Mouse (Mus musculus) natural killer cell, adult 2 months (primary cell): Measurements from ENCODE around the gene Tmem104.

Experiments
- DNase-seq, 2 experiments: peaks; one replicate each; pipeline ENCODE4 v3.0.0; 2022; ENCODE audit warnings: low spot score in 2 of 2

Tmem104 gene

DNA sequence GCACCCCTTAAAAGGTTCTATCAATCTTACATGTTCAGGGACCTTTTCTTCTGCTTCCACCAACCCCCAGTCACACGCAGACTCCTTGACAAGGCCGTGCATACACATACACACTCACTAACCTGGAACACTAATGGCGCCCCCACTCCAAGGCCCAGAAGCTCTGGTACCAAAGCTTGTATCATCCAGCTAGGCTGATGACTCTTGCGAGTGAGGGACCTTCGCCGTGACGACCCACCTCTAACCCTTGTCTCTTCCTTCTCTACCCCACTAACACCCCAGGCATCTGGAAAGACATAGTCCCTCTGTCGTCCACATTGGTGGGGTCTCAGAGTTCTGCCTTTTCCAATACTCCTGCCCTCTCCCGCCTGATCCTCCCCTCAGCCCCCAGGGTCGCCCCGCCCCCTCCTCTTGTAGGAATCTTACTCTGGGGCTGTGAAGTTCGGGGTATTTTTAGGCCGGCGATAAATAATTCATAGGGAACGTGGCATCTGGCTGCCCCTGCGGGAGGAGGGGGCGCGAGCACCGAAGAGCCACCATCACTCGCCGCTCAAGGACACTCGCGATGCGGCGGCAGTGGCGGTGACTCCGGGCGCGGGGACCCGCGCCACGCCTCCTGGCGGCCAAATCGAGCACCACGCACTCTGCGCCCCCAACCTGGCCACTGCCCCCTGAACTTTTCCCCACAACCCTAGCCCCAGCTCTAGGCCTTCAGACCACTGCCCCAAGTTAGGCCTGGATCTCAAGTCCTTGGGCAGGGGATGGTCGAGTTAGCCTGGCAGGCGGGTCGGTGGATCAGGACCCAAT, 77.8 kb downstream of the Tmem104 start:
- no peak for DNase-seq

DNA sequence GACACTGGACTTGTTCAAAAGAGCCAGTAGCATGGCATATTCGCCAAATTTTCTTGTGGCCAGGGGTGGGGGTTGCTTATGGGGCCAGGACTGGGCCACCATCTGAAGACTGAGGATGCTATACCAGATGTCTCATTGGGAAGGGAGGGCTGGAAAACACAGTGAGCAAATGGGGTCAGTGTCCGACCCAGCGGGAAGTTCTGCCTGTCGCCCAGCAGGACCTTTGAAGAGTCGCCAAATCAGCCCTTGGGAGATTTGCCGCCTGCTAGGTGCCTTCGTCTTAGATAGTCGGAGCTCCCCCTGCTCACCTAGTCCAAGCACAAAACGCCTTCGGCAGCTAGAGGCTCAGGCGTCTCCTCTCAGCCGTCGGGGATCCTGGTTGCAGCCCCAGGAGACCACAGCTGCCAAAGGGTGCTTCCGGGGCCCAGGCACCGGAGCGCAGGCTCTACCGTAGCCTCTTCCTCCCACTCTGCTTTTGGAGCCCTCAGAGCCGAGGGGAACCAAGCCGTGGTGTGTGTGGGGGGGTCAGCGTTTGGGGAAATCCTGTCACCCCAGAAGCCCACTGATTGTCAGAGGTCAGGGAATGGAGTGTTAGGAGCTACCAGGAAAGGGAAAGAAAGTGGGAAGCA, 78.6 kb downstream of the Tmem104 start:
- no peak for DNase-seq

DNA sequence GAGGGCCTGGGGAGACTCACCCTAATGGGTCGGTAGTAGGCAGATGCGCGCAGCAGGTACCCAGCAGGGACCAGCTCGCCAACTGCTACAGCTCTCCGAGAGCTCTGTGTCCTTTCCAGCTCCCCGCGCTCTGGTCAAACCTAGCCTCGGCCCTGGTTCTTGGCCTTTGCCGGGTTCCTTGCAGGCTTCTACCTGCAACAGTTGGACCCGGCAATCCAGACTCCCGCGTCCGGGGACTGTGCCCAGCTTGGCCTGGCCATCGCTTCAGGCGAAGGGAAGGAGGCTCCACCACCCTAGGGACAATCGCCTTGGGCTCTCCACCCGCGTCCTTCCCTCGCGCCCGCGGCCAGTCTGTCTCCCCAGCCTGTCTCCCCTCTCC, 79.1 kb downstream of the Tmem104 start:
- DNase-seq = no peak

DNA sequence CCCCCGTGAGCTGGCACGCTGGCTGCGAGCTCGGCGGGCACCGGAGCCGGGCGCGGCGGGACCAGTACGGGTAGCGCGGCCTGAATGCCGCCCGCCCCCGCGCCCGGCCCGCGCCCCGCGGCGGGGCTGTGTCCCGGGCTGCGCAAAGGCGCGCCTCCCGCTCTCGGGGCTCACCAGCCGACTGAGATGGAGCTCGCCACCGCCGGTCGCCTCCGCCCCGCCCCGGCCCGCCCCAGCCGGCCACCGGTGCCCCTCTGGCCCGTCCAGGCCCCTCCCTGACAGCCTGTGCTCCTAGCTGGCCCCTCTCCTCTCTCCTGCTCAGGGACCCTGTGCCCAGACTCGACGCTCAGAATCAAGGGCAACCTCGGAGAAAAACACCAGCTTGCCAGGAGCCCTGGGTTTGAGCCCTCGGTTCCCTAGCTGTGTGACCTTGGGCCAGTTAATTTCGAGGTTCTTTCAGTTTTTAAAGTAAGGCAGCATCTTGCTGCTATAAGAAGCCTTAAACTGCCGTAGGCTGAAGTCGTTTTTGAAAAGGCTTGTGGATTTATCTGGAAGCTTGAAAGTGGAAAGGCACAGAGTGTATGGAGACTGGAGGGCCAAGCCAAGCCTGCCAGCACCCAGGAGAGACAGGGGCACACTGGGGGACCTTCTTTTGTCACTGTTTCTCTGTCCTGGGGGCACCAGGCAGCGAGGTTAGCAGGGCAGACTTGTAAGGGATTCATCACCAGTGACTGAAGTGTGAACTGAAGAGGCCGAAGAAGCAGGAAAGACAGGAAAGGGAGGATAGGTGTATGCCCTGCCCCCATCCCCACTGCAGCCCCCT, 80.0 kb downstream of the Tmem104 start, which contains the start of gene Grin2c:
Grin2c (minus strand) TSS at position 183 of the 823 bp plus-strand sequence.
- no peak for DNase-seq

DNA sequence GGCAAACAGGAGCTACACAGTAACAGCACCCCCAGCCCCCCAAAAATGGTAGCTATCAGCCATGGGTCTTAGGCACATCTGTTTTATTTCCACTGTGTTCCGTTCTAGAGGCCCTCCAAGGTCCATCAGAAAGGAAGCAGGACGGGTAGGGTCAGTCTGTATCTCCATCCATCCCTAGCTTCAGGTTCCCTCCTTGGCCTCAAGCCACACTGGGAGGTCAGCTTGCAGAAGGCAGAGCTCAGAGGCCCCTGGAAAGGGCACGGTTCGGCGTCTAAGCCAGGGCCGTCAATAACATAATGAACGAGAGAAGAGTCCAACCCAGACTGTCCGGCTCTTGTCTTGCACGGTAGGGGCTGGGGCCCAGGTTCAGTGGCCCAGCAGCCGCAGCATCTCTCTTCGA, 80.7 kb downstream of the Tmem104 start:
- no peak for DNase-seq

DNA sequence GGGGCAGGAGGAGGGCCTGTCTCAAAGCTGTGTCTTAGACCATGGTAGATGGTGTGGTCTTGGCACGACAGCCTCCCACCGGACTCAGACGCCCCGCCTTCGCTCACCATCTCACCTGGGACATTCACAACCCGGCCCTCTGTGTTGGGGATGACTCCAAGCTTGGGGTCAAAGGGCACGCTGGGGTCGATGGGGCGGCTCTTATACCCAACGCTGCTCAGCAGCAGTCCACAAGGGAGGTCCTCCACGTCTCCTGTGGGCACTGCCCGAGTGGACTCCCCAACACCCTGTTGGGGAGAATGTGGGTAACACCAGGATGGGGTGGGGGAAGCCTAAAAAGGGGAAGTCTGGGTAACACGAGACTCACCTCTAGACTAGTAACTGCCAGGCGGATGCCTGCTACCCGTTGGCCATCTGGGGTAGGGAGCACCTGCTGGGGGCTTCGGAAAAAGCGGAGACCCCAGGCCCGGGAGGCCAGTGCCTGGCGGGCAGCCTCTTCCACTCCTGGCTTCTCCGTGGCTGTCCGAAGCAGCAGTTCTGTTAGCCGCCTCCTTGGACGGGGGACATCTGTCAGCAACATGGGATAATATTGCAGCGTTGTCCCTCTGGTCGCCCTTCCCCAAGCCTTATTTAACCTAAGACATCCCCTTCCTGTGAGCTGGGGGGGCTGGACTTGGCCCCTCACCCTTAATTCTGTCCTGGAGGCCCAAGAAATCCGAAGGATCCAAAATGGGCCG, 82.2 kb downstream of the Tmem104 start:
- DNase-seq = no peak

DNA sequence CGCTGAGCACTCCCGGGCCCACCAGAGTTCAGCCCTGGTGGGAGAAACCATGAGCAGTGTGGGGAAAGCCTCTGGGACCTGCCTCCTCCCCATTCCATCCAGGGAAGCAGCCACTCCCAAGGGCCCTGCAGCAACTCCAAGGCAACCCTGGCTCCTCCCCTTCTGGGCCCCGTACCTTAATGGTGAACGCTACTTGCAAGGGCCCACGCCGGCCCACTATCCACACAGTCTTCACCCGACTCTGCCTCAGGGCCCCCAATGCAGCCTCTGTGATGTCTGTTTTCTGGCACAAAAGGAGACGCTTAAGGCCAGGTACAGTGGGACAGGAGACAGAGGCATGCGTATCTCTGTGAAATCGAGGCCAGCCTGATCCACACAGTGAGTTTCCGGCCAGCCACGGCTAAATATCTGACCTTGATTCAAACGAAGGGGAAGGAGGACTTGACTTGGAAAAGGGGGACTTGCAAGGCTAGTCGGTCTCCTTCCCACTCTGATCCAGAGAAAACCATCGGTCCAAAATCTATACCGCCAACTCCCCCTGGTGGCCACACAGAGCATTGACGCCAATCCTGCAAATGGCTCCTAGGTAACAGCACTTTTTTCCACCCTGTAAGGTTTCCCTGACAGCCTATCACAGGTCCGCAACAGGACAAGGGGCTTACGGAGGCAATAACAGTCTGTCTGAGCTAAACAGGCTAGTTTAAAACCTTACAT, 83.0 kb downstream of the Tmem104 start:
- DNase-seq = peak; percentile 45 to 46

DNA sequence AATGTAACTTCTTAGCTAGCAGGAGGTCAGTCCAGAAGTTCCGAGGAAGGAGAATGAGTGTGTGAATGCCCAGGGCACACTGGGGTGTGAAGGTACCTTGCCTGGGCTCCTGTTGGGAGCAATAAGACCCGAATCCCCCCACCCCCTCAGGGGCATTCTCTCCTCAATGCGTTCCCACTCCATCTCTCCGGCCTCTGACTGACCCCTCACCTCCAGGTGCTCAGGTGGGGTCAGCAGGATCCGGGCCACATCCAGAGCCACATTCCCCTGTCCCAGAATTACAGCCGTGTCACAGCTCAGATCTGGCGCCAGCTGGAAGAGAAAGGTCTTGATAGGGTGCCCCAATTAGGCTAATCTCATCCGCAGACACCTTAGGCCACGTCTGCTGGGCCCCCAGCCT, 83.8 kb downstream of the Tmem104 start:
- DNase-seq = no peak

DNA sequence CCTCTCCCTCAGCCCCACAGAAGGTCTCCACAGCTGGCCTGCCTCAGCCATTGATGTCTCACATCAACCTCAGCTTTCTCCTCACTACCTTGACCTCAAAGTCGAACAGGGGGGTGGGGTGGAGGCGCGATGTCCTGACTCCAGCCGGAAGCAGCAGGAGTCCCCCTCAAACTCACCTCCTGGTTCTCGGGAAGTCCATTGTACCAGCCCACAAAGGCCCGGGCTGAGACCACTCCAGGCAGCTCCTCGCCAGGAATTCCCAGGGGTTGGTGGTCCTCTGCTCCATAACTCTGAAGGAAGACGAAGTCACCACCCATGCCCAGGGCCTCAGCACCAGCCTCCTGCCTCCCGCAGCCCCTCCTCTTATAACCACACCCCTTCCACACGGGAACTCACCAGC, 84.2 kb downstream of the Tmem104 start:
- no peak for DNase-seq

DNA sequence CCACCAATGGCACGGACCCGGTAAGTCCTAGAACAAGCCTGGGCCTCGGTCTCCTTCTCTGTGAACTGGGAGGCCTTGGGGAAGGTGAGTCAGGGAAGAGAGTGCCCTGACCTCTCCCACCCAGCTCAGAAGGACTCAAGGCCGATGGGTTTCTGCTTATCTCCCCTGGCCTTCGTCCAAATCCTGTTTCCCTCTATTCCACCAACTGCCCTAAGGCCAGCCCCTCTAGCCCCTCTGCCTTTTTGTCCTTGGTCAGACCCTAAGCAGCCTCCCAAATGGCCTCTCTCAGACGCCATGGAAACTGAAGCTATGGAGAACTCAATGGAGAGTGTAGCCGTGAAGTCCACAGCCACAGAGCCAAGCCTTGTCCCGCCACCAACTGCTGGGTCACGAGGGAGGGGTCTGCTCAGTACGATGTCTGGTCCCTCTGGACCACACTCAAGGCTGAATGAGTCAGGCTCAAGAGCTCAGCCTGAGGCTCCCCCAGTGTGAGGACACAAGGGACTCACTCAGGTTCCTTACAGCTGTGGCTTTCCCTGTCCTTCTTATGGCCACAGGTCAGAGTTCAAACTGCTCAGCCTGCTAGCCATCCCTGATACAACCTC, 85.7 kb downstream of the Tmem104 start:
- DNase-seq = no peak

DNA sequence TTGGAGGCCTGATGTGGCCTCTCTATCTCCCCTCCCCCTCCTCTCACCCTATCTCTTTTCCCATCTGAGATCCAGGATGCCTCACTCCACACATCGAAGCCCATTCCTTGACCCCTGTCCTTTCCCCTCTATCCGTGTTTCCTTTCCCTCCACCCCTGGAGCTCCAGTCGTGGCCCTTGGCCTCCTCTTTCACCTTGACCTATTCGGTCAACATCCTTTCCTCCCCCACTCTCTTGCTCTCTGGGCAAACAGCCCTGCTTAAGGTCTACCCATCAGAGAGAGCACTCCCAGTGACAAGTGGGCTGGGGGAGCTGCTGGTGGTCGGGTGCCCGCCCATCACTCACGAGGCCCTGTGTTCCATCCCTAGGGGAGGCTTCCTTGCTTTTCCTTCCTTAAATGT, 86.4 kb downstream of the Tmem104 start:
- no peak for DNase-seq

DNA sequence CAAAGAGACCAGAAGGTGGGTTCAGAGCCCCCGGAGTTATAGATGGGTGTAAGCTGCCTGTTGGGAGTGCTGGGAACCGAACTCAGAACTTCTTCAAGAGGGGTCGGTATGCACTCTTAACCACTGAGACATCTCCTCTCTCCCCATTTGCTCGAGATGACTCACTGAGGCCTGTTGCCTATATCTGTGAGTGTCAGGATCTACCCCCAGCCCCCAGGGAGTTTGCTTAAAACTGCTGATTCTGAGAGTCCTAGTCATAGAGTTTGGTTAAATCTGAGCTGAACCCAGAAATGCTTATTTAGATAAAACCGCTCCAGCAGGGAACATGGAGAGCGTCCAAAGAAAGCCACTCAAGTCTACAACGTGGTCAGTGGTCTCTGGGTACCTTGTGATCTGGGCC, 86.9 kb downstream of the Tmem104 start:
- DNase-seq = no peak

DNA sequence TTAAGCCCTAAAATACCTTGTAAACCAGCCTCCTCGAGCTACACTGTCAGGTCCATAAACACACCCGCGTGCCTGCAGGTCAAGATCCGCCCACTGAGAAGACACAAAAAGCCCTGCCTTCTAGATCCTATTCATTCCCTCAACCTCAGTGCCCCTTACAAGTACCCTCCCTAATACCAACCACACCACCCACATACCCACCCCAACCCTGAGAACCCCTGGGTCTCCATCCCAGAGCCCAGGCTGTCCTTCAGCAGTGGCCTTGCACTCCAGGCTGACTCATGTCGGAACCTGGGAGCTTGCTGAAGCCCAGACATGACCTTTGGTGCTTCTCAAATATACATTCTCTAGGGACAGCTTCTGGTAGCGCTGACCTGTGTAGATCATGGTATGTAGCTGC, 87.5 kb downstream of the Tmem104 start:
- DNase-seq = no peak

DNA sequence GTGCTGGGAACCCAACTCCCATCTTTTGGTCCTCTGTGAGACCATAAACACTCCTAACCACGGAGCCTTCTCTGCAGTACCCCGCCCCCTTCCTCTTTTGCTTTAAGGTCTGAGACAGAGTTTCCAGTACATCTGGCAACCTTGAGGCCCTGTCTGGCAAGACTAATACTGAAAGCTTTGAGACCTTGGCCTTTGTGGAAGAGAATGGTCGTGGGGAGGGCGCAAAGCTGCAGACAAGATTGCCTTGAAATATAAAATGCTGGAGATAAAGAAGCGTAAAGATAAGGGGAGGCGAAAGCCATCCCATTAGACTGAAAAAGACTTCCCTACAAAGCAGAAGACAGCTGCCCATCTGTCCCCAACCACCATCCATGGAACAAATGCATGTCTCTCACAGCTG, 88.2 kb downstream of the Tmem104 start:
- no peak for DNase-seq

DNA sequence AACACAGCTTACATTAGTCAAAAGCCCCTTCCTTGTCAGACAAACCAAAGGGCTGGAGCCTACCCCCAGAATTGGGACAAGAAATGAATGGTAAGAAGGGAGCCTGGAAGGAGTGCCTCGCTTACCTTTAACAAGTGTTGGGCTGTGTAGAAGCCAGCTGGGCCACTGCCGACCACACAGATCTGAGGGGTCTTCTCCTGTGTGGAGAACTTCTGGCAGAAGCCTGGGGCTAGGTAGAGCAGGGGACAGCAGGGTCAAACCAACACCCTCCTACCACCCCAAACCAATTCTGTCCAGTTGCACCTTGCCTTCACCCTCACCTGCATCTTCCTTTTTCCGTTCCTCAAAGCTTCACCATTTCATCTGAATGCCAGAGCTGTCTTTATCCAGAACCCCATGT, 88.7 kb downstream of the Tmem104 start:
- DNase-seq = no peak

DNA sequence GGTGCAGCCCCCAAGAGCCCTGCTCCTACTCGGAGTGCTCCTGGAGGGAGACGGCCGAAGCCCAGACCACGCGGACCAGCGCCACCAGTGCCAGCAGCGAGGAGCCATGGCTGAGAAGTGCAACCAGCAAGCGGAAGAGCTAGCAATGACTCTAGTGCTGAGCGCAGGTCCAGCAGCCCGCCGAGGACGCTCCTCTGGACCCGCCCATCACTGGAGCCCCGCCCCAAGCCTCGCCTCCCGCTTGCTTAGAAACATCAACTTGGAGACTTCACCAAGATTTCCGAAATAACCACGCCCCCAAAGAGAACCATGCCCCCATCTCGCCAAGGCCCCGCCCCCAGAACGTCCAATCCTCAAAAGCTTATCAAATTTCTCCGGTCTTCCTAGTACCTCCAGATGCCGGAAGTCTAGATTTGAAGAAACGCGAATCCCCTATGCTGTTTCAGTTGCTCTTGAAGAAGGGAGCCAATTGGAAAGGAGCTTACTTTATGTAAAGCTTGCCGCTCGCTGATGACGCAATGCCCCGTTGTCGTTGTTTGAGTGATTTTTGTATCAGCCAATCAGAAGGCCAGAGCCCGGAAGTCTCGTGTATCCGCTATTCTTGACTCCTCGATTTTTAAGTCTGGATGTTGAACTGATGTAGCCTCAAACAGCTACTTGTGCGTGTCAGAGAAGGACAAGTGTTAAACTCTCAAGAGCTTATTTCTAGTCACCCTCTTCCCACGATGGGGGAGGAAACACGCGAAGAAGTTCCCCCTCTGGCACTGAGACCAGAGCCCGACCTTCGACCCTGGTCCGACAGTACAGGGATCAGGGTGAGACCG, 89.7 kb downstream of the Tmem104 start, which contains the start of gene Fdxr:
Fdxr (minus strand) TSS at position 271 of the 824 bp plus-strand sequence.
- peak; percentile 99 to 100 for DNase-seq

DNA sequence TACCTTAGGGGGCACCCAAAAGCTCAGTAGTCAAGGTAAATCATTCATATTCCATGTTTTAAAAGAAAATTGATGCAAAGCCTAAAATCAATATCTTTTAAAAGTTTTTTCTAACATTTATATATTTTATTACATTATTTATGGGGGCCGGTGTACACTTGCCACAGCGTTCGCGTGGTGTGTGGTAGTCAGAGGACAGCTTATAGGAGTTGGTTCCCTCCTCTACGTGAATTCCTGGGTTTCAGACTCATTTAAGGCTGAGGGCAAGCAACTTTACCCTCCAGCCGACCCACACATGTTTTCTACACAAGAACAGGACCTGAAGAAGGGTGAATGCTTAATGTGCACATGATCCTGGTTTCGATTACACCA, 90.3 kb downstream of the Tmem104 start:
- DNase-seq = no peak

DNA sequence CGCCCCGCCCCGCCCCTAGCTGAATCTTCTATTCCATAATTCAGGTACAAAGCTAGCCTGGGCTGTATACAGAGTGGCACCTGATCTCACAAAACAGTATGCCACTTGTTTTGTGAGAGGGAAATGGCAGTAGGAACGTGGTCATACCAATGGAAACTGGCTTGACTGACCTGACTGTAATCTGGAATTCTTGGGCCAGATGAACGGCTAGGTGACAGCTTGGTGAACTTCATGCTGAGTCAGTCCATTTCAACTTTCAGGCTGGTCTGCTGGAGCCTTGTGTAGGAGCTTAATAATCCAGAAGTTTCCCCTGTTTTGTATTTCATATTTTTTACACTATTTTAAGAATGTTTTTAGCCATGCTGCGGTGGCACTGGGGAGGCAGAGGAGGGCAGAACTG, 90.9 kb downstream of the Tmem104 start:
- DNase-seq = no peak

DNA sequence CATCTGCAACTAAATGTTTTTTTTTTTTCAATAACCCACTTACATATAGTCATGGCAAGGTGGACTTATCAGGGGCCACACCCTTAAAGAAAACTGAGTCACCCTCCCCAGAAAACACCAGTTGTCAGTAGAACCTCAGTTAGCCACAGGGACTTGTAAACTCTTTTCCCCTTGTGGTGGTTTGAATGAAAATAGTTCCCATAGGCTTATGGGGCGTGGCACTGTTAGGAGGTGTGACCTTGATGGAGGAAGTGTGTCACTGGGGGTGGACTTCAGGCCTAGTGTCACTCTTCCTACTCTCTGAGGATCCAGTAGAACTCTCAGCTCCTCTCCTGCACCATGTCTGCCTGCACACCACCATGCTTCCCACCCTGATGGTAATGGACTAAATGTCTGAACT, 92.4 kb downstream of the Tmem104 start:
- DNase-seq = no peak

DNA sequence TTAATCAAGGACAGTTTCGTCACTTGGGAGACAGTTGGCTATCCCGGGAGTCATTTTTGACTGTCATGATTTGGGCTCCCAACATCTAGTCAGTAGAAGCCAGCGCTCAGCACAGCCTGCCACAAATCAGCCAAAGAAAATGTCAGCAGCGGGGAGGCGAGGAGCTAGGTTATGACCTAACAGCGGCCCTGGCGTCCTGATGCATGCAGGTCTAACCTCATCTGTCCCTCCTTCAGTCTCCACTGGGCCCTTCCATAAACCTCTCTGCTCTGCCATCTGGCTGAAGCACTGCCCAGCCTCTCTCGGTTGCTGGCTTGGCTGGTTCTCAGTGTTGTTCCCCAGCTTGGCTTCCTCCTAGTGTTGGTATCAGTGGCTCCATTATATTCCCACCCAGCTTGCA, 95.0 kb downstream of the Tmem104 start:
- DNase-seq = no peak
